Mouse (Mus musculus): Measurements from ENCODE around the gene Rbp7. TPM values are rescaled to one million over a fixed set of nuclear protein-coding genes. Genes with fewer than 3 reads are reported as not detected.
A peak's percentile ranks its signal among the peaks of the same experiment; 100 is the strongest.

The Rbp7 gene
- total and polyA plus RNA-seq, 3 experiments, result not detected

- H3K9ac ChIP-seq (ENCODE audit: insufficient read depth, low read depth), result peak overlapping the region; percentile 92
Observed at GRCm38 (mm10) chr4:149484566-149484965, 29.8 kb upstream of the Rbp7 start.

GRCm38 (mm10) chr4:149477078-149477477 lies 22.3 kb upstream of the Rbp7 start, which contains the start of gene Tmem274:
Gene Tmem274, plus strand, starts transcription at chr4:149477378.
- Histone ChIP-seq H3K27me3 (replicated peaks) (no peaks in the 10 kb centered on the region), H3K4me2 (ENCODE audit: insufficient read depth, low read depth, poor library complexity, severe bottlenecking) (no peak within 1 kb of the TSS), H3K36me3 (replicated peaks in 1 of 2; ENCODE audit: control insufficient read depth in 1 of 2, insufficient read depth in 1 of 2, low read length in 1 of 2) (peaks cover 6 to 45% of the 10 kb centered on the region in 2 experiments), H3K4me1 (ENCODE audit: control insufficient read depth in 1 of 2, insufficient read depth in 2 of 2) (peaks cover 0 to 2% of the 10 kb centered on the region in 2 experiments; a peak in 1 of 4 replicates), H3K27ac (ENCODE audit: insufficient read depth, low read depth) (no peak within 1 kb of the TSS), H3K9ac (ENCODE audit: insufficient read depth, low read depth) (no peak within 1 kb of the TSS), H3K9me3 (replicated peaks; ENCODE audit: low read length) (peaks cover 5% of the 10 kb centered on the region), H3K79me2 (replicated peaks; ENCODE audit: control insufficient read depth, extremely low read depth, insufficient read depth, poor library complexity, severe bottlenecking) (no peaks in the 10 kb centered on the region), H3K4me3 (replicated peaks in 1 of 3; ENCODE audit: low read depth in 2 of 3, low read length in 2 of 3, poor library complexity in 1 of 3) (no peak within 1 kb of the TSS)
- no peak for DNase-seq (ENCODE audit: extremely low read depth)
- dilution Hi-C loops (cut with MboI; ENCODE audit: extremely low pct_ligation_motif_present, extremely low pct_unique_long_range_greater_than_20kb, low sequenced_read_pairs) (no loop called here), in situ Hi-C loops (cut with MboI; ENCODE audit: low pct_ligation_motif_present, low pct_unique_long_range_greater_than_20kb, low sequenced_read_pairs) (no loop called here)
- no peak for TF ChIP-seq RAD21 (IDR thresholded peaks at IDR 0.05; ENCODE audit: low read depth, low read length)
- no peak for TF ChIP-seq MAZ (IDR thresholded peaks at IDR 0.05; ENCODE audit: low read depth, low read length)
- no peak for TF ChIP-seq EP300 (IDR thresholded peaks at IDR 0.05; ENCODE audit: low read length)
- no peak for TF ChIP-seq ZC3H11A (IDR thresholded peaks at IDR 0.05; ENCODE audit: low read depth, low read length)
- TF ChIP-seq PAX5 (IDR thresholded peaks at IDR 0.05; ENCODE audit: low read length), result no peak
- no peak for TF ChIP-seq MXI1 (IDR thresholded peaks at IDR 0.05; ENCODE audit: low read depth, low read length)
- no peak for TF ChIP-seq ETS1 (conservative IDR thresholded peaks at IDR 0.05; ENCODE audit: low read depth, low read length)
- no peak for TF ChIP-seq RCOR1 (conservative IDR thresholded peaks at IDR 0.05; ENCODE audit: low read depth, low read length)
- no peak for TF ChIP-seq TBP (conservative IDR thresholded peaks at IDR 0.05; ENCODE audit: low read depth, low read length)
- TF ChIP-seq IRF4 (IDR thresholded peaks at IDR 0.05; ENCODE audit: low read depth, low read length), result no peak
- TF ChIP-seq USF1 (IDR thresholded peaks at IDR 0.05; ENCODE audit: low read depth, low read length), result no peak
- TF ChIP-seq MAFK (IDR thresholded peaks at IDR 0.05; ENCODE audit: insufficient replicate concordance, low read length), result no peak
- TF ChIP-seq JUND (conservative IDR thresholded peaks at IDR 0.05; ENCODE audit: low read depth, low read length), result no peak

More at GRCm38 (mm10) chr4:149484566-149484965, 29.8 kb upstream of the Rbp7 start:
- peaks cover 8 to 35% of the 10 kb centered on the region in 2 experiments; a peak in 3 of 4 replicates for H3K4me1 ChIP-seq (ENCODE audit: control insufficient read depth in 1 of 2, insufficient read depth in 2 of 2)
- H3K4me2 ChIP-seq (ENCODE audit: insufficient read depth, low read depth, poor library complexity, severe bottlenecking), result peak overlapping the region; percentile 88
- peaks cover 19 to 37% of the 10 kb centered on the region in 2 experiments for H3K36me3 ChIP-seq (replicated peaks in 1 of 2; ENCODE audit: control insufficient read depth in 1 of 2, insufficient read depth in 1 of 2, low read length in 1 of 2)
- no peaks in the 10 kb centered on the region for H3K27me3 ChIP-seq (replicated peaks)
- no peak overlapping the region for H3K27ac ChIP-seq (ENCODE audit: insufficient read depth, low read depth)
- H3K4me3 ChIP-seq (replicated peaks in 1 of 3; ENCODE audit: low read depth in 2 of 3, low read length in 2 of 3, poor library complexity in 1 of 3), result peak overlapping the region; percentile 87 to 91 (median 88)
- TF ChIP-seq CHD1 (IDR thresholded peaks at IDR 0.05; ENCODE audit: low read depth, low read length) (no peak), KAT2A (IDR thresholded peaks at IDR 0.05; ENCODE audit: insufficient replicate concordance, low read length) (no peak), HCFC1 (IDR thresholded peaks at IDR 0.05; ENCODE audit: low read depth, low read length) (no peak), MAZ (IDR thresholded peaks at IDR 0.05; ENCODE audit: low read depth, low read length) (no peak), USF2 (conservative IDR thresholded peaks at IDR 0.05; ENCODE audit: low read depth, low read length) (no peak), NELFE (IDR thresholded peaks at IDR 0.05; ENCODE audit: low read depth, low read length) (no peak), TBP (conservative IDR thresholded peaks at IDR 0.05; ENCODE audit: low read depth, low read length) (no peak), CHD2 (IDR thresholded peaks at IDR 0.05; ENCODE audit: low read length) (no peak), CTCF (conservative IDR thresholded peaks at IDR 0.05 in 1 of 2, IDR thresholded peaks at IDR 0.05 in 1 of 2; ENCODE audit: low read depth in 2 of 2, low read length in 2 of 2) (no peak)
- peaks cover 21% of the 10 kb centered on the region for H3K79me2 ChIP-seq (replicated peaks; ENCODE audit: control insufficient read depth, extremely low read depth, insufficient read depth, poor library complexity, severe bottlenecking)
- no peaks in the 10 kb centered on the region for H3K9me3 ChIP-seq (replicated peaks; ENCODE audit: low read length)
- no peak for DNase-seq (ENCODE audit: extremely low read depth)
- in situ Hi-C loops (cut with MboI; ENCODE audit: low pct_ligation_motif_present, low pct_unique_long_range_greater_than_20kb, low sequenced_read_pairs) (no loop called here), dilution Hi-C loops (cut with MboI; ENCODE audit: extremely low pct_ligation_motif_present, extremely low pct_unique_long_range_greater_than_20kb, low sequenced_read_pairs) (no loop called here)

All from CH12.LX (cell line).